8 mouse cellular contexts compared by ENCODE assay signal in the genomic region with DNA sequence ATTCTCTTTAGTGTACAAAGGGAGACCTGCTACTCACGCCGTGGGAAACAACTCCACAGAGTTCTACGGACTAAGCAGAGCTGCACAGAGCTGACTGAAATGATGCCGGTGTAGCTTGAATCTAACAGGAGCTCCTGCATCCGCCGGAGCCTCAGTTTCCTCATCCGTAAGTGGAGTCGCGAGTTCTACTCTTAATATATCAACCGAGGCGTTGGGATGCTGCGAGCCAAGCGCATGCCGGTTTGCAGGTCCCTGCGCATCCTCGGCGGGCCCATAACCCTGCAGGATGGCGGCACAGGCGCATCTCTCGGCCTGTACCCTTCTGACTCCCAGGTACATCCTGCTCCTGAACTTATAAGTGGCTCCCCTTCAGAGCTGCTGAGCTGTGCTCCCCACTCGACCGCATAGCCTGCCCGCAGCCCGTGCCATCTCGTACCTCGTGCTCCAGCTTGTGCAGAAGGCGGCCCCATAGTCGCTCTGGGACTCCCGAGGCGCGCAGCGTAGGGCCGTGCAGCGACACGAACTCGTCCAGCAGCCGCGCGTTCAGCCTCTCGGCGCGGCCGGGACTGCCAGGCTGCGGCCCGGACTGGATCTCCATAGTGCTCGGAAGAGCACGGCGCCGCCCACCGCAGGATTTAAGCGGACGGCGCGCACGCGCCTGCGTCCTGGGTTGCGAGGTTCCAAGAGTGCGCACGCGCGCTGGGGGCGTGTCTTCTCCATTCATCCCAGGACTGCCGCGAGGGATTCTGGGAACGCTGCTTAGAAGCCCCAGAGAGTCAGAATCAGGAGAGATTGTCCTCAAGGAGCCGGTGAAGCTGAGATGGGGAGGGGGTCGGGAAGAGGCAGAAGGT. TPM values are rescaled to one million over a fixed set of nuclear protein-coding genes. Genes with fewer than 3 reads are reported as not detected.
DNase-seq lines count a peak whose midpoint lies in the region; ATAC-seq and TF ChIP-seq lines count a peak whose summit lies in the region.

A gene (minus strand): TSS at position 645 of the 851 bp plus-strand sequence.

- peak; percentile 99 for DNase-seq in ZHBTc4 (ENCODE audit: low read depth, low spot score)
- DNase-seq in gastrocnemius, adult 2 months = peak; percentile 95
- DNase-seq in hindbrain, postnatal 0 days (ENCODE audit: low spot score) = peak; percentile 100
- DNase-seq in left cerebral cortex, adult 2 months (ENCODE audit: extremely low spot score in 1 of 2, low spot score in 2 of 2) = peak; percentile 95 to 96
- peak; percentile 97 to 98 for DNase-seq in right cerebral cortex, postnatal 10 days (ENCODE audit: low spot score in 2 of 2)
- DNase-seq in urinary bladder, postnatal 25 days (ENCODE audit: low spot score) = peak; percentile 92

- peak; percentile 81 for ATAC-seq in common myeloid progenitor, adult 5-6 weeks (replicated peaks; ENCODE audit: low read depth, poor library complexity, severe bottlenecking)
- peak; percentile 95 for ATAC-seq in hindbrain, postnatal 0 days
- ATAC-seq in megakaryocyte, adult 5-6 weeks (ENCODE audit: poor library complexity, severe bottlenecking) = peak; percentile 87

- H3K27me3 ChIP-seq in hindbrain, postnatal 0 days (ENCODE audit: insufficient read depth, low read length) = no peaks in the 10 kb centered on the region

- WGBS in hindbrain, postnatal 0 days = under 1% methylated on average over 68 of the region's 68 CpGs

- peaks cover 14% of the 10 kb centered on the region; the same call in 1 of the 2 replicates for H3K4me1 ChIP-seq in hindbrain, postnatal 0 days (ENCODE audit: insufficient read depth, low read length)

- H3K9me3 ChIP-seq in hindbrain, postnatal 0 days (ENCODE audit: low read length) = no peaks in the 10 kb centered on the region

- H3K9ac ChIP-seq in hindbrain, postnatal 0 days (replicated peaks; ENCODE audit: low read length) = peak within 1 kb of the TSS; percentile 76

- H3K27ac ChIP-seq in gastrocnemius, adult 2 months = peak within 1 kb of the TSS; percentile 77
- peak within 1 kb of the TSS; percentile 77 for H3K27ac ChIP-seq in hindbrain, postnatal 0 days
- peak within 1 kb of the TSS; percentile 62 for H3K27ac ChIP-seq in left cerebral cortex, adult 2 months

- TF ChIP-seq CTCF in gastrocnemius, adult 2 months (IDR thresholded peaks at IDR 0.05) = 0 out of 2 replicates have a peak, but pooled peaks have one; percentile 1
- no peak; the same call in 1 of the 2 replicates for TF ChIP-seq CTCF in hindbrain, postnatal 0 days (IDR thresholded peaks at IDR 0.05; ENCODE audit: low read depth)
- no peak for TF ChIP-seq CTCF in left cerebral cortex, adult 2 months (IDR thresholded peaks at IDR 0.05)

- intact Hi-C loops in gastrocnemius, adult 2 months (cut with DNase I) = no loop called here
- intact Hi-C loops in left cerebral cortex, adult 2 months (cut with DNase I) = no loop called here

- peak within 1 kb of the TSS; percentile 96 for H3K4me3 ChIP-seq in gastrocnemius, adult 2 months
- H3K4me3 ChIP-seq in hindbrain, postnatal 0 days (ENCODE audit: low read length) = peak within 1 kb of the TSS; percentile 71
- peak within 1 kb of the TSS; percentile 79 for H3K4me3 ChIP-seq in left cerebral cortex, adult 2 months

- H3K36me3 ChIP-seq in hindbrain, postnatal 0 days (ENCODE audit: insufficient read depth, low read length) = no peaks in the 10 kb centered on the region

- peak within 1 kb of the TSS; percentile 64 for H3K4me2 ChIP-seq in hindbrain, postnatal 0 days (ENCODE audit: low read depth, low read length)

RNA-seq across cellular contexts. Expression of the gene that starts here (rescaled TPM):
- total RNA-seq in common myeloid progenitor, adult 5-6 weeks (2017) = 22.5 and 26.0 TPM in 2 replicates
- 1 to 10 TPM; 3.4 to 4.9 TPM for total RNA-seq in gastrocnemius, adult 2 months (2021)
- 56.9 and 60.6 TPM in 2 replicates for total RNA-seq in hindbrain, postnatal 0 days (2014; rRNA removed)
- polyA plus RNA-seq in hindbrain, postnatal 0 days (2015; fragmentation: Nextera tagmentation; extraction: Ambion mirVana) = 31.3 and 32.6 TPM in 2 replicates
- 10 to 100 TPM; 12.4 to 12.6 TPM for total RNA-seq in left cerebral cortex, adult 2 months (2021)
- total RNA-seq in megakaryocyte, adult 5-6 weeks (2015) = 5.9 and 6.1 TPM in 2 replicates
- 3.0 and 6.5 TPM in 2 replicates for total RNA-seq in megakaryocyte, adult 5-6 weeks (2017)

Comparison
In these comparisons a context has a peak if more than half of its experiments do, and no peak if none do; other contexts are left out.
1. Peak in every context shown above with its lines: DNase-seq, ATAC-seq, H3K4me3 ChIP-seq and H3K27ac ChIP-seq.